Mouse (Mus musculus) adrenal gland, postnatal 10 days (tissue): ENCODE results near the gene Art3. TPM values are rescaled to one million over a fixed set of nuclear protein-coding genes. Genes with fewer than 3 reads are reported as not detected.

Experiments
- DNase-seq: peaks from one replicate; pipeline ENCODE4 v3.0.0; 2021; ENCODE audit warnings: mixed read lengths
- total RNA-seq, 2 experiments: library from RNA; stranded (reverse); gene quantifications; 2 replicates each; pipeline ENCODE4 v1.2.3; 2021

Gene Art3
- total RNA-seq, 2 experiments from 2014 or later = 126 to 154 TPM

DNA sequence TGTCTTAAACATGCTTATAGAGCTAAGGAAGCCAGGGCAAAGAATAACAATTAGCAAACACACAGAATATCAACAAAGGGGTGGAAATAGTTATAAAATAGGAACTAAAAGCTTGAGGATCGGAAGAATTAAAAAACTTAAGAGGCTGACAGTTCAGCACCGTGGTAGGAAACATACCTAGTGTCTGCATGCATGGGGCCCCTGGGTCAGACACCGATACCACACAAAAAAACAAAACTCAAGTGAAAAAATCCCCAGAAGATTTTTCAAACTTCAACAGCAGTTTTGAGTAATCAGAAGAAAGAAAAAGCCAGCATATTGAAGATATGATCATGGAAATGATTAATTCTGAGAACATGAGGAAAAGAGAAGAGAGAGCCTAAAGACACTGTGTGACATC is 5.1 kb downstream of the Art3 start:
- no peak for DNase-seq

DNA sequence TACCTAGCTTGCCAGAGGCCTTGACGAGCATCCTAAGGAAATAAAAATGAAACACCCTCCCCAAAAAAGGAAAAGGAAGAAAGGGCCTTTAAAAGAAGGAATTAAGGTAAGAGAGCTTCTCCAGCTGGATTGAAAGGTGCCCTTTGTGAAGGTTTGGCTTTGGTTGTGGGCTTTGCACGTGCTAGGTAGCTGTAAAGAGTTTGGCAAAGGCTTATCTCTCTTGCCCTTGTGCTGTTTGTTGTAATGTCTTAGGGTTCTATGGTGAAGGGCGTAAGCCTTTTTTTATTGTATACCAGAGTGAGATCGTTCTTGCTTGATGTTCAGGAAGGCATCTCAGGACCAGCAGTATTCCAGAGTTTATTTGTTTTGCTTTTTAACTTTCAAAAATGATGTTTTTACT is 9.0 kb downstream of the Art3 start:
- DNase-seq = peak; percentile 33

DNA sequence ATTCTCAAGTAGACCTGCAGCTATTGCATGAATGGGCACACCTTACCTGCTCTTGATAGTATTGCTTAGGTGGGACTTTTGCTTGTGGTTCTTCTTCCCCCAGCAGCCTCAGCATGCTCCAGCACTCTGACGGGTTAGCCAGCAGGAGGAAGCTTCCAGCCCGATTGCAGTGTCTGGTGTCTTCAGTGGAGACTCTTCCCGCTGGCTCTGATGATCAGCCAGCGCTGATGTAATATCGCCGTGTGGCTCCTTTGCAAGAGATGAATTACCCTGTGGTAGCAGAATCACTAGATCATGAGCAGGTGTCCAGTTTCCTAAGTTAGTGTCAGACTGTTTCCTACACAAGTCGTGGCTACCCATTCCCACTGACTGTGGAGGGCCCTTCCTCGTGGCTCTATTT is 13.4 kb downstream of the Art3 start:
- DNase-seq = no peak

DNA sequence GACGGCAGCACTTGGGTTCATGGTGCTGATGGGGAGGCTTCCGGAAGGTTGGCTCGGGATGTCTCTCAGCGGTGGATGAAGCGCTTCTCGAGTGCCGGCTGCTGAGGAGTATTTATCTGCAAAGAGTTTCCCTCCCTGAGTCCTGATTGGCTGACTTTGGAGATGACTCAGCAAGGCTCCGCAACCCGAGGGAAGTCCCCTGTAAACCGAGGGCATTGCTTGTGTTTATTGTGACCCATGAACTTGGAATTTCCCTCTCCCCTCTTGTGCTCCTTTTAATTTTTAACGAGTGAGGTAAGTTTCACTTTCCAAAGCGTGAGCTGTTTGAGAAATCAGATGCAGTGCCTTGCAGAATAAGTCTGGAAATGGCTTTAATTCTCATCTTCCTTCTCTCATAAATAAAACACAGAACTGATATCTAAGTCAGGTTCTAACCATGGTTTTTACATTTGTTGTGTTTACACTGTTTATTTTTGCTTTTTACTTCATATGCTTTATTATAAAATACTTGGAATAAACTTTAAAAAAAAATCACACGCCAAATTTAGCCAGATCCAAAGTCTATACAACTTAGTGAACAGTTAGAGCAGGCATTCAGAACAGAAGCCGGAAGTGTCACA is 17.3 kb downstream of the Art3 start, which contains the start of gene Cxcl10:
Gene Cxcl10, minus strand, starts transcription at position 96 of the 620 bp plus-strand sequence.
- DNase-seq = peak; percentile 74

DNA sequence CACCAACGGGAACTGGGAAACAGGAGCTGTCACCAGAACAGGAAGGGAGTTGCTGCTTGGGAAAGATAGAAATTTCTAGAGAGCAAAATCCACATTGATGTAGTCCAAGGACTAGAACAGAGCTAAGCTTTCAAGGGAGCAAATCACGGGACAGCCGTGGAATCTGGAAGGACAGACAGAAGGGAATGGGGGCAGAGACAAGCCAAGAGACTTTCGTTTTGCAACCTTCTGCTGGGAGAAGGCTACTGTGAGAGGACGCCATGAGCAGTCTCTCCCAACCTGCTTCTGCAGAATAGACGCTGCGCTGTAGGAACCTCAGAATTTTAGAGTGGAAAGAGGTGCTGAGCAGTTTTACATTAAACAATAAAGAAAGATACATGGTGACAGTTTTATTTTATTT is 18.1 kb downstream of the Art3 start:
- no peak for DNase-seq

DNA sequence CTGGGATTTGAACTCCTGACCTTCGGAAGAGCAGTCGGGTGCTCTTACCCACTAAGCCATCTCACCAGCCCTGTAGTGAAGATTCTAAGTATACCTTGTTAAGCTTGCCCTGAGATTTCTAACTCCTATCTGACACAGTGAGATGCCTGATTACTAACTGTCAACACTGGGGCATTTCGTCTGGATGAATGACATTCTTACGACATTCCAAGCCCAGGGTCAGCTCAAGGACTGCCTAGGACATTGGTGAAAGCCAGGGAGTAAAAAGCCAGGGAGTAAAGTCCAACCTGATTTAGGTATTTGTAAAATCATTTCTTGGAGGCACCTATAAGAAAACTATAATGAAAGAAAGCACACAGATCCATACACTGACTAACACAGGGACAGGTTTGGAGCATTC is 21.1 kb downstream of the Art3 start:
- DNase-seq = peak; percentile 29

DNA sequence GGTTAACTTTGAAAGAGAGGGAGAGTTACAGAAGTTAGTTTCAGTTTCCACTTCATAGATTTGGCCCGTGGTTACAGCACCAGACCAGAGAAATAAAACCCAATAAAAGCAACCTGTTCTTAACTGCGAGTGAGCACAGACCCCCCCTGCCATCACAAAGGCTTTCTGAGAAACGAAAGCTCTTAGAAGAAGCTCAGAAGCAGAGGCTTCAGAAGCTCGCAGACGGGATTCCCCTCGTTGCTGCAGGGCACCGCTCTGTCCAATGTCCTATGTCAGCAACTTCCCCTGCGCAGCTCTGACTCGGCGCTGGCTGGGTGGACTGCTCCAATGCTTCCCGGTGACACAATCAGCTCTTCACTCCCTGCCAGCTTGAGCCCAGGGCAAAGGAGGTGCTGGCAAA is 21.9 kb downstream of the Art3 start:
- DNase-seq = peak; percentile 81

DNA sequence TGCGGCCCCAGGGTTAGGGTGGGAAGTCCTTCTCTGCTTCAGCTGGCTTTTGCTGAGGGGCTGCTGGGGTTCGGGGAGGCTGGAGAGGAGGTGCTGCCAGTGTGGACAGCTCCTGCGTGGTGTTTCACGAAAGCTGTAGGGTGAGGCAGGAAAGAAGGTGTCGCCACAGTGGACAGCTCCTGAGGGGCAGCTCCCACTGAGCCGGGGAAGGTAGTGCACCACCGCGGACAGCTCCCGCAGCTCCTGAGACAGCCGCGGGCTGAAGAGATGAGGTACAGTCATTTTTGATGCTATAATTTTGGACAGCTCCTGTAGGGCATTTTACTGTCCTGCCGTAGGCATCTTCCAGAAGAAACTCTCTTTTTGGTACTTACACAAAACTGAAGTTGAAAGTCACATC is 26.4 kb downstream of the Art3 start:
- DNase-seq = peak; percentile 69

DNA sequence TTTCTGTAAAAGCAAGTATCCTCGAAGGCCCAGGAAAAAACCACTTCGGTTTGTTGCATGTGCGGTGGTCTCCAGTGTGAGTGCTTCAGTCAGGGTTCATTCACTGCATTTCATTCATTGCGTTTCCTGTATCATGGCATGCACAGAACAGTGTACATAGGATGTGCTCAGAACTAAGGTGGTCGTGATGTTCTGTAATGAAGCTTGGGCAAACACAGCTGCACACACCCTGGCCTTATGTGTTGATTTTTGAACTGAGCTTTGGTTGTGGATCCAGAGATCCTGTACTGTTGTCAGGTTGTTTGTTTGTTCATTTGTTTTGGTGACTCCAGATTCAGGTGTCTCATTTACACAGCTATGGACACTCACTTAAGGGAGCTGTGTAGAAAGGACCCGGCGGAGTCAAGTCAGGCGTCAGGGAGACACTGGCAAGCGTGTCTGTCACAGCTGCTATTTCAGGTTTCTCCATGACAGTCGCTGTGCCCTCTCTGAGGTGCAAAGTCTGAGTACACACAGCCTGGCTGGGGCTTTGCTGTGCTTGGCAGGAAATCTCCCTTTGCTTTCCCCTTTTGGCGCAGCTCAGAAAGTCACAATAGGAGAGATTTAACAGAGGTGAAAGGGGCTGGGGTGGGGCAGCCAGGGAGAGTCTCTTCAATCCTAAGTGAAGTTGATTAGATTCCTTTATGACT is 27.3 kb downstream of the Art3 start:
- no peak for DNase-seq

DNA sequence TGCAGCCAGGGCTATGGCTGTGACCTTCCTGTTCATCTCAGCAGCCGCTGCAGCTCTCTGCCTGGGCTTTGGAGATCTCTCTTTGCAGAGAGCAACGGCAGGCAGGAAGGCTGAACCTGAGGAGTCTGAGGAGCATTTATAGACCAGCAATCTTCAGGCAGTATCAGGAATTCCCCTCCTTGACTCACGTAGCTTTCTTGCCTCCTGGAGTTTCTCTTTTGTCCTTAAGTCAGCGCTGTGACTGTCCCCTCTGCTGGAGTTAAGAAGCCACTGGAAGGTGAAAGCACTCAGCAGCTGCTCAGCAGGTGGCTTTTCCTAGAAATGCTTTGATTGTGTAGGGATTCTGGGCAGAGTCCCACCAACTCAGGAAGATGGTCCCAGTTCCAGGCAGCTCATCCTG is 31.6 kb downstream of the Art3 start:
- DNase-seq = no peak

DNA sequence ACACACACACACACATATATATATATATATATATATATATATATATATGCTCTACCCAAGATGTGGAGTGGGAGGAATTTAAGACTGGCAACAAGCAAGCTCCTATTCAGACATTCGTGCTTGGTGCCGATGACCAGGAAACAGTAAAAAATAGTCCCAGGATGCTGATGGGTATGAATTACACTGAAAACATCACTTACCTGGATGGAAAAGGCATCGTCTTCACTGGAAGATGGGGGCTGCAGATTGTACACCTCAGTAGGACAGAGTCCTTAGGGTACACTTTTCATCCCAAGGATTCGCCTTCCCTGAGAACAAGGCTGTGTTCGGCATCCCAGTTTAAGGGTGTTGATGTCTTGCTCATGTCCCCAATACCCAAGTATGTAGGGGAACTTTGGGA is 32.4 kb downstream of the Art3 start:
- DNase-seq = no peak

DNA sequence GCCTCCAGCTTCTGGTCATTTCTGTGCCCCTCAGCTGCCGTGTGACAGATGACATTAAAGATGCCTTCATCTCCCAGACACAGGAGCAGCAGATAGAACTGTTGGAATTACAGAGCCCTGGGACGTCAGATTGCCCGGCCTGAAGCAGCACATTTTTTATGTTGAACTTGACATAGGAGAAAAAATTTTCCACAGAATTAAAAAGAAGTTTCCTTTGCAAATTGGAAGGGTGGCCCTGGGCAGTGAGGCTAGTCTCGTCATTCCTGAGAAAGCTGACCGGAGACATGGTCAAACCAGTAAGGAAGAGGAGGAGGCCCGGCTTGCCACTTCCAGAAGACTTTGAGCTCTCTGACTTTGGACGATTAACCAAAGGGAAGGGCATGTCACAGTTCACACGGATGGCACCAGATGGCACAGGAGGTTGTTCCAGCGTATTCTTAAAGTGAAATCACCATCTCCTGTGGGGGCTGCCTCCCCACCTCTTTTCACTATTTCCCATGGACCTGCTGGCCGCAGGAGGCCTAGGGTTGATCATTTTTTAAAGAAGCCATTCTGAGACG is 33.6 kb downstream of the Art3 start:
- DNase-seq = no peak

DNA sequence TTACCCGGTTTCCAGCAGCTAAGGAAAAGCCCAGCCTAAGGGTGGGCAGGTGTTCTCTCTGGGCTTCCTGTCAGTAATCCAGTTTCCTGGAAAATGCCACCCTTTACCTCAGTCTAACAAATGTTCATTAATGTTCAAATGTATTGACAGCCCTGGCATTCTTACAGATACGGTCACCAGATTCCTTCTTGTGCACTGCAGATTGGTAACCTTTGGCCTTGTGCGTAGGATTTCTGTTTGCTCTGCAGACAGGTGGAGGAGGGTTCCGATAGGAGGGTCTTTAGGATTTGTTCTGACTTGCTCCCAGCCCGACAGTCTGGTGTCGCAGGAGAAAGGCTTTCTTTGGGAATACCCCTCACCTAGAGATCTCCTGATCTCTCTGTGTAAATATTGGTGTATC is 34.9 kb downstream of the Art3 start:
- DNase-seq = no peak

DNA sequence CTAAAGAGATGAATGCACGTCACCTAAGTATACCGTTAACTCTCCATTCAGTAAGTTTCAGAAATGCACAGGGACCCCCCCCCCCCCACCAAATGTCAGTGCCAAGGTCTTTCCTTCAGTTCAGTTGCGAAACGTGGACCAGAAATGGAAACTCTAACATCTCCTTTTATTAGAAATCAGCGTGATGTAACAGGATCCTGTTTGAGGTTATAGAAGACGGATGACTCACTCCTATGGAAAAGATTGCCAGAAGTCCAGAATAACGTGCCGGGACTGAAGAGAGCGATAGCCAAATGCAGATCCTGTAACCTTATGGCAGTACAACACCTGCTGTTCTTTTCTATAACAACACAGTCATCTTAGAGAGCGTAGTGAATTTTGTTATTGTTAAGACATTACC is 36.8 kb downstream of the Art3 start:
- peak; percentile 34 for DNase-seq

DNA sequence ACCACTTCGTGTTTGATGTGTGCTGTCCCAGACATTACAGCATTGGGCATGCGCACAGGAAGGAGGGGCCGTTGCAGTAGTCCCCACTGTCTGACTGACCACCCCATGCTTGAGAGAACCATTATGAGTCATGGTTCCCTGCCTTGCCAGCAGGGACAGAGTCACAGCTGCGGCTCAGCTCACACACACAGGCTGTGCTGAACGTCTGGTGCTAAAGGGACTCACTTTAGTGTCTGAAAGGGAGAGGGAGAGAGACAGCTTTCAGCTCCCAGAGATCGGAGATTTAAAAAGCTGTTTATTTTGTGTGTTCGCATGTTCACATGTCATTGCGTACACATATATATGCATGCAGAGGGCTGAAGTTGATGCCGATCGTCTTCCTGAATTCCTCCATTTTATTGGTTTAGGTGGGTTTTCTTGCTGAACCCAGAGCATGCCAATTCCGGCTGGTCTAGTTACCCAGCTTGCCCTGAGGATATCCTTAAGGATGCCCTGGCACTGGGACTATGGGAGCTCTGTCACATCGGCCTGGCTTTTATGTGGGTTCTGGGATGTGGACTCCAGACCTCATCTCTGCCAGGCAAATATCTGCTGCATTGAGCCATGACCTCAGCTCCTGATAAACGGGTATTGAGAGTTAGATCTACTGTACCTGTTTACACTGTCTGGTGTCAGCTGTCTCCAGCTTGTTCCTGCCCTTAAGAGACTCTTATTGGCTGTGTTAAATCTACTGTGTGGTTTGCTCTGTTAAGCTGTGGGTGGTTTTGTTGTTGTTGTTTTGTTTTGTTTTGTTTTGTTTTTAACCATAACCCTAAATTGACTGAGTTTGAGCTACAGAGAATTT is 37.7 kb downstream of the Art3 start:
- peak; percentile 60 for DNase-seq

DNA sequence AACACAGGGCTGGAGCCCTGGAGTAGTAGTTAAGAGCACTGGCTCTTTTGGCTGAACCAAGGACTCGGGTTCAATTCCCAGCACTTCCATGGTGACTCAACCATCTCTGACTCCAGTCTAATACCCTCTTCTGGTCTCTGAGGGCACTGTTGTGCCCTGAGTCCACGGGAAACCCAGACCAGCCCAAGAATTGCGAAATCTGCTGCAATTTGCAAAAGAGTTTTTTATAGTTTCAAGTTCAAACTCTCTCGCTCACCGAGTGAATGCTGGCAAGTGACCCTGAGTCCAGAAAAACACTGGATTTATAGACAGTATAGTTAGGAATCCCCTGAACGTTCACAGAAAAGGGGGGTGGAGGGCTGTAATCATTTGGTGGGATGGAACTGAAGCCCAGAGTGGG is 38.8 kb downstream of the Art3 start:
- DNase-seq = peak; percentile 26

DNA sequence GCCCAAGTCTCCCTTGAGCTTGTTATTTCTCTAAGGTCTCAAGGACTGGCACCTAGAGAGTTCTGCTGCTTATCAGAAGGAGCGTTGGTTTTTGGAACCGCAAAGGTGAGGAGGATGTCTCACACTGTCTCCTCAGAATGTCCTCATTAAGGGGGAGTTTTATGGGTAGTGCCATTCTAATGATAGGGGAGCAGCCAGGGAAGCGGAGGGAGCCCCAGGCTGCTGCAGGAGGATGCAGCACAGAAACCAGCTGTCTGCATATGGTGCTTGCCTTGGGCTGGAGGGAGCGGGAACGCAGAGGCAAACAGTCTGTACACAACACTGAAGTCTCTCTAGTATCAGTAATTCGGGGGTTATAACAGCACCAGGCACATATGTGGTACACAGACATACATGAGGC is 39.3 kb downstream of the Art3 start:
- no peak for DNase-seq

DNA sequence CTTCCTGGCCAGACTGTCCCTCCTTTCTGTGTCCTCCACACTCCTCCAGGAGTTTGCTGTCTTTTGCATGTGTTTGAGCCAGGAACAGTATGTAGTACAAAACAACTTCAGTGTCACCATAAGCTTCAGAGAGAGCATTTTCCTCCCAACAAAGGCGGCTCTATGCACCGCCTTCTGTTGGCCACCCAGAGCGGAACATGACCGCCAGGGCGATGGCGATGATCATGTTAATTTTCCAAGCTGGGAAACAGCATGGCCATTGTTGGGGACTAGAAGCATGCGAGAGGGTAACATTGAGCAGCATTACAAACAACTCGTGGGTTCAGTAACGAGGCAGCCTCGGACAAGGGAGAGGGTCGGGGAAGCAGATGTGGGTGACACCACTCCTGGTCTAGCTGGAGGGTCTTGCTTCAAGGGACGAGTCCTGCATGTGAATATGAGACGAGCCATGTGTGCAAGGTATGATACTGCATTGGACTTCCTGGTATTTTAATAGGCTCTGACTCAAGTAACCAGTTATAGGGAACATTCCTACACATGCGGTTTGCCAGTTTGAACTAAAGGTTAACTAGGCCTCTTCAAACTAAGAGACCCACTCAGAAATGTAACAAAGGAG is 39.8 kb downstream of the Art3 start:
- DNase-seq = no peak

DNA sequence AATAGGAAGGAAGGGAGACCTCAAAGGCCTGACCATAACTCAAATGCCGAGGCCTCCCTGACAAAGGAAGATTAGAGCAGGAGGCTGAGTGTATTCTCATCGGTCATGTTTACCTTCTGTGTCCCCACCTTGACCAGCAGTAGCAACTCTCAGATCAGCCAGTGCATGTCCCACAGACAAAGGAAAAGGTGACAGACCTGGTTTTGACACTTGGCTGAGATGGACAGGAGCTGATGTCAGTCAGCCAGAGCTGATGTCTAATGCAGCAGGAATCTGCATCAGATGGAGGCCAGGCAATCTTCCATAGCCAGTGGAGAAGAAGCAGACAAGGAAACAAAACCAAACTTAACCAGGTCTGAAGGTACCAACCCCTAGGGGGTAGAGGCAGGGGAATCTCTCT is 41.0 kb downstream of the Art3 start:
- no peak for DNase-seq

DNA sequence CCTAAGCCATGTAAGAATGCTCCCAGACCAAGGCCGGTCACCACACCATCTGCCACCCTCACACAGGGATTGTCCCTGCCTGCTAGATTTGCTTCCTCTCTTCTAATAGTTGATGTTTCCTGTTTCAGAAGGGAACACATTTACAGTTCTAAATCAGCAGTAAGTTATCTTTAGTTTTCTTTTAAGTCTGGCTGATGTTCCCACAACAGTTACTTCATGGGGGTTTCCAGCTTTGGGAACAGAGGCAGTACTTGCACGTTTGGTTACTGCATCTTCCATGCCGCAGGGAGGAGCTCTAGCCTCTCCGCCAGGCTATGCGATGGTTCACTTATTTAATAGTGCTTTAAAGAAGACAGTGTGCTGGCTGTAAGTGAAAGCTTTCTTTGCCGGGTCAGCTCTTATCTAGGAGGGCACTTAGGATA is 43.1 kb downstream of the Art3 start:
- DNase-seq = peak; percentile 60

DNA sequence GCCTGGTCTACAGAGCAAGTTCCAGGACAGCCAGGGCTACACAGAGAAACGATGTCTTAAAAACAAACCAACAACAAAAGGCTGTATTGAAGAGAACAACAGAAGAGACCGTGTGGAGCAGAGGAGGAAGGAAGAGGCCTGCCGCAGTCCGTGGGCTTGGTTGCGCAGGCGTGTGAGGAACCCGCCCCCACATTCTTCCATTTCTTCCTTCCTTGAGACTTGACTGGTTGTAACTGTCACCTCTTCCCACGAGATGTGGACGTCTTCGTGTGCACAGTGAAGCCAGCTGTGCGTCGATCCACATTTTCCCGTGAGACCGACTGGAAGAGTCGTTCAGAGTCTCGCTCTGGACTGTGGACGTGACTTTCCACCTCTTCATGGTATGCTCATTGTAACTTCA is 43.7 kb downstream of the Art3 start:
- DNase-seq = no peak

DNA sequence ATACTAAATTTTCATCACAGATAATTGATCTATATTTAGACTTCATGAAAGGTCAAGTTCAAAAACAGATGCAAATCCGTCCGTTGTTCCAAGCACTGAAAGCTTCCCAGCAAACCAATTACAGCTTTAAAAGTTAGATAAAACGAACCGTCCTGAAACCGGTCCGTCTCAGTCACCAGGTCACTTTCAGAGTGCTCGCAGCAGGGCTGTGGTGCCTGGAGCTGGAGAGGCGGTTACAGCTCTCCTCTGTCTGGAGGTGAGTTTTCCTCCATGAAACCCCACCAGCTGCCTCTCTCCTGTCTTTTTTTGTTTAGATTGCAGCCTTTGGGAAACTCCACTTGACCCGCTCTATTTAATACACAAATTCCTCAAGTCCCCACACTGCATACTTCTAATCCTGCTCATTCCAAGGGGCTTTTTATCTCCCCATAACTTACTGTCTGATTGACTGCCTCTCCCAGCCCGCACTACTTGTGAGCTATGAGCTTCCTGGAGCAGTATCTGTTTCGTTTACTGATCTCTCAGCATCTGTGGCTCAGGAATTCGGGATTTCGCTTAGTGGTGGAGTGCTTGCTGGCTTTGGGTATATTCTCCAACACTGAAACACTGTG is 45.3 kb downstream of the Art3 start:
- DNase-seq = peak; percentile 33
